Mouse (Mus musculus) gastrocnemius, postnatal 36 days (tissue): Measurements from ENCODE around the gene Pigk. TPM values are rescaled to one million over a fixed set of nuclear protein-coding genes. Genes with fewer than 3 reads are reported as not detected.
"Not testable (repeated sequence)": the region's sequence is repeated elsewhere in the genome, so short reads cannot be mapped to it uniquely, and the experiment has no call there.

ENCODE experiments used
- DNase-seq, 2 experiments: peaks; one replicate each; pipeline ENCODE4 v3.0.0; 2022
- intact Hi-C: fragments of 180-260 bp; cut with DNase I; formaldehyde crosslinking; loops from one replicate; pipeline ENCODE4 v1.15.1; 2025
- total RNA-seq, 2 experiments: library from RNA; stranded (reverse); gene quantifications; 2 replicates each; pipeline ENCODE4 v1.2.3; 2021

Gene Pigk
- total RNA-seq, 2 experiments from 2014 or later = 16.4 to 18.6 TPM

GRCm38 (mm10) chr3:152762302-152762701 lies 48.4 kb downstream of the Pigk start:
- intact Hi-C loops = no loop called here
- no peak for DNase-seq

DNA sequence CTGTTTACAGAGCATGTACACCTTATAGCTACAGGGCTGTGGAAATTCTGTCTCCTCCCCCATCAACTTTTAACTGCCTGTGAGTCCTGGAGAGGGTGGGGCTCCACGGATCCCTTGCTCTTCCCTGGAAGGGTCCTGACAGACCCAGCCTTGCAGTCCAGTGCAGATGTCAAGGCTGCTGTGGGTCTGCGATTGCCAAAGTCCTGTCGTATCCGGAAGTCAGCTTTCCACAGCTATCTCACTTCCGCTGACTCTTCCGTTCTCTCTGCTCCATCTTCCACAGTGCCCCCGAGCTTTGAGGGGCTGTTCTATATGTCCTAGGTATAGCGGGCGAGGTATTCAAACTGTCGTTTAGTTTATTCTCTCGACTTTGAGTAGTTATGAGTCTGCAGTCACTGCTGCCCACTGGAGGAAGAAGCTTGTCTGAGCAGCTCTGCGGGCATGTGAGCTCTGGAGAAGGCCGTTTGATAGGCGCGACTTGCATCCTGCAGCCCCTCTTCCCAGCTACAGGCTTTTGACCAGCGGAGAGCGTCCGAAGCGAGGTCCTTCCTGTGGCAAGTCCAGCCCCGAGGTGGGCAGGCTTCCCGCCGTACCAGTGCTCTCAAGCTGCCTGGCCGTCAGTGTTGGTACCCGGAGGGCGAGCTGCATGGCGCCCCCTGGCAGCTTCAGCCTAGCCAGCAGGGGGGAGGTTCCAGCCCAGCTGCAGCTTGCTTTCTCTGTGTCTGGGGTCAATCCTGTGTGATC lies 49.4 kb downstream of the Pigk start:
- intact Hi-C loops = no loop called here
- DNase-seq = no peak

- intact Hi-C loops = loop anchor here (5.0 kb wide), 1 partner anchor 888 kb away; no protein-coding TSS in a partner anchor
Observed at GRCm38 (mm10) chr3:152764516-152765312, 50.8 kb downstream of the Pigk start.

DNA sequence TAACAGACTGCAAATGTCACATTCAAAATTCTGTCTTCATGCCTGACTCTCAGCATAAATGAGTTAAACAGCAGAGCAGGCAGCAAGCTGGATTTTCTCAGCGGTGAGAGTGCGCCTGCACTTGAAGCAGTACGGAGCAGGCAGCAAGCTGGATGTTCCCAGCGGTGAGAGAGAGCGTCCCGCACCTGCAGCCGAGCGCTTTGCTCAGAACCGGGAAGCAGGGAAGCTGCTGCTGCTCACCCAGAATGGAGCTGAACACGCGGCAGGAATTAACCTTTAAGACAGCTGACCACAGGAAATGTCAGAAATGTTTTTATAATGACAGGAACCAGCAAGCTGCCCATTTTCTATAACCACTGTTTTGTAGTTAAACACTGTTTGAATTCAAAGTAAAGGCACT lies 53.6 kb downstream of the Pigk start:
- no peak for DNase-seq
- intact Hi-C loops = loop anchor here (5.0 kb wide), 1 partner anchor 885 kb away; no protein-coding TSS in a partner anchor

More at GRCm38 (mm10) chr3:152764516-152765312, 50.8 kb downstream of the Pigk start:
- no peak for DNase-seq

- intact Hi-C loops = no loop called here
- no peak for DNase-seq
Observed at GRCm38 (mm10) chr3:152770056-152770455, 56.2 kb downstream of the Pigk start.

DNA sequence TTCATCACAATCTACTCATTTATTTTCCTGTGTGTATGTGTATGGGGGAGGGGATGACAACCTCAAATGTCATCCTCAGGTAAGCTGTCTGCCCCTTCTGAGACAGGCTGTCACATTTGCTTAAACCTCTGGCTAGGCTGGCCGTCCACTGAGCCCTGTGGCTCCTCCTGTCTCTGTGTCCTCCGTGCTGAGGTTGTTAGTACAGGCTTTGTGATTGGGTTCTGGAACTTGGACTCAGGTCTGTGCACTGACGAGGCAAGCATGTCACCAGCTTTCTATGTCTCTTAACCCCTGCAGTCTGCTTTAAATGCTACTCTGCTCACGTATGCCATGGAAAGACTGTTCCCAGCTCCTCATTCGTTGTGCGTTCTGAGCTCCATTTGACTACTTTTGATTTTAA lies 62.5 kb downstream of the Pigk start:
- intact Hi-C loops = no loop called here
- DNase-seq = no peak

DNA sequence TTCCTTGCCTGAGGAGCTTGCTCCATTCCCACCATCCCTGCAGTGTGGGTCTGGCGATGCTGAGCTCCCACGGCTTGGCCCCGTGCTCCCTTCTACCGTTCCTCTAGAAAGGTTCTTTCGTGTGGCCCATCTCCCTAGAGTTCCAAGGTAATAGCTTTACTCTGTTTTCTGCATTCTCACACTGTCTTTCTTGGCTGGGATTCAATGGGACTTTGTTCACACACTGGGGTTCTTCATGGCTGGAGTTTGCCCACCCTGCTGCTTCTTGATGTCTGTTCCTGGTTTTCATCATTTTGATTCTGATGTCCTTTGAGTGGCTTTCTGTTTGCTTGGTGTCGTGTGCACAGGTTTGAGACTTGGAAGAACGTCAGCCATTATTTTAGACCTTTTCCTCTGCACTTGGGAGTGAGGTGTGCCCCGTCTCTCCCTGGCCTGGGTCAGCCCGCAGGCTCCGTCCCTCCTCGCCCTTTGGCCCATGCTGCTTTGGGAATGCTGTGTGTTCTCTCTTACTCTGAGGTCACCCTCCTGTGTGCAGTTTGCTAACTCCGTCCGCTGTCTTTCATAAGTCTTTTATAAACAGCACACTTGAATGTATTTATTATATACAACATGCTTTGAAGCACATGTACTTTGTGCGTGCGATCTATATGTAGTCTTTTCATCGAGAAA lies 63.1 kb downstream of the Pigk start:
- intact Hi-C loops = no loop called here
- DNase-seq = no peak

DNA sequence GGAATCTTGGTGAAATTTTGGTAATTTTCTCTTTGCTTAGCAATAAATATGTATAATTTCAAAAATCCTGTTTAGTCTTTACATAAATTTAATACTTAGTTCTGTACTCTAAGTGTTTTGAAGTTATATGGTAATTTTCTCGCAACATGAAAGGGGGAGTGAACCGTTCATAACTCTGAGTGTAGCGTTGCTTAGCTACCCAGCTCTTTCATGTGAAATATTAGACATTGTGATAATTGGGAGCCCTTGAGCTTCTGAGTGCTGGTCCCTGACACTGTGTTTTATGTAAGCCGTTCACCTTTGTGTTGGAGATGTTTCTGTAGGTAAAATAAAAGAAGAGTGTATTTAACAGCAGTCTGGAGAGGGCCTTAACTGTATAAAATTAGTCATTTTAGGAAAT lies 65.9 kb downstream of the Pigk start:
- intact Hi-C loops = loop anchor here (5.0 to 10.0 kb wide), 2 partner anchors 185 to 722 kb away; no protein-coding TSS in a partner anchor
- DNase-seq = no peak

GRCm38 (mm10) chr3:152783792-152784191 lies 69.9 kb downstream of the Pigk start:
- DNase-seq = peak; percentile 38 to 41
- intact Hi-C loops = loop anchor here (5.0 to 10.0 kb wide), 2 partner anchors 181 to 719 kb away; no protein-coding TSS in a partner anchor

- DNase-seq = not testable (repeated sequence)
- intact Hi-C loops = loop anchor here (5.0 to 10.0 kb wide), 2 partner anchors 180 to 718 kb away; no protein-coding TSS in a partner anchor
Observed at GRCm38 (mm10) chr3:152784353-152784752, 70.5 kb downstream of the Pigk start.

DNA sequence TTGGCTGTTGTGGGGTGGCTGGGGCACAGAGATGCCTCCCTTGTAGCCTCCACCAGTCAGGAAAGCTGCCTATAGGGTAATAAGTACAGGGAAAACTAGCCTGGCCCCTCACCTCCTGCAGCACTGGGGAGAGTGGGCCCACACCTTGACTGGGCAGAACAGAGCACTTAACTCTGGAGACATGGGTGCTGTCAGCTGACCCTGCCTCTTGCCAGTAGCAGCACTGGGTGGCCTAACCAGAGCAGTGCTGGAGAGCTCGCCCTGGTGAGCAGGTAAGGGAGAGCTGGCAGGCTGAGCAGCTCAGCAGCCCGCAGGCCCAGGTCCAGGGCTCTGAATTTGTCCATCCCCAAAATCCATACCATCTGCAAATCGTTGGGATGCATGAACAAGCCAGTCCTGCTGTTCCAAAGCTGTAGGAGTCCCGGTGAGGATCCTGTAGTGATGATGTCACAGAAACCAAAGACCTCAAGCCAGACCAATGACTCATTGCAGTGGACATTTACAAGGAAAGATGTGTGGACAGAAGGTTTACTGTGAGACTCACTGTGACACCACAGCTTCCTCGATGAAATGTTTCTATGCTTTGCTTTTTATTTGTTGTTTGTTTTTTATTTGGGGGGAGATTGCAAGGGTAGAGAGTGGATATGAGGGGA lies 74.5 kb downstream of the Pigk start:
- intact Hi-C loops = loop anchor here (10.0 kb wide), 1 partner anchor 176 kb away; no protein-coding TSS in a partner anchor
- not testable (repeated sequence) for DNase-seq

DNA sequence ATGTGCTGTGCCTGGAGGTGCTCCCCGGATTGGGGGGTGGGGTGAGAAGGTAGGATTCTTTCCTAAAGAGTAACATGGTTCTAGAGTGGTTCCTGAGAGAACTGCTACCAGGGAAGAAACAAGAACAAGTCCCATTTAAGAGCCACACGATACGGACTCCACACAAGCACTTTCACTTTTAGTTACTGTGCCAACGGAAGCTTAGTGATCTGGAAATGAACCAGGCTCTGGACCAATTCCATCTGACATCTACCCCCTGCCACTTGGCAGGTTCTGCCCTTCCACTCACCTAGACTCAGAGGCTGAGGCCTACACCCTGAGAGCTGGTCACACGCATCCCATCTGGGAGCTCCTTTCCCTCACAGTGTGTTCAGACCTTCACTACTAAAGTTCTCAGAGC lies 78.7 kb downstream of the Pigk start:
- intact Hi-C loops = no loop called here
- DNase-seq = no peak

DNA sequence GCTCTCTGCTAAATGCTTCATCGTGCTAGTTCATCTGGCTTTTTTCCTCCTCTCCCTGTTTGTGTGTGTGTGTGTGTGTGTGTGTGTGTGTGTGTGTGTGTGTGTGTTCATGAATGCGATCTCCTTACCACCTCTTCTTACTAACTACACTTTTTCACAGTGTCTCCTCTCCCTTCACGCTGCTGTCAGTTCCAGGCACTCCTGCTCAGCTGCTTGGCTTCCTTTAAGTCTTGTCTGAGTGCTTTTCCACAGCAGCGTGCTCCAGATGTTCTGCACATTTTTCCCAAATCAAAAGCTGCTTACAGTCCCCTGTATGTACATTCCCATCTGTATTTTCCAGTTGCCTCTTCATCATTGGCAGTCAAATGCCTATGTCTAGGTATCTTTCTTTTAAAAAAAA lies 79.1 kb downstream of the Pigk start:
- DNase-seq = no peak
- intact Hi-C loops = no loop called here

GRCm38 (mm10) chr3:152796216-152796615 lies 82.3 kb downstream of the Pigk start:
- intact Hi-C loops = no loop called here

GRCm38 (mm10) chr3:152797354-152797753 lies 83.5 kb downstream of the Pigk start:
- intact Hi-C loops = no loop called here

More at GRCm38 (mm10) chr3:152796216-152796615, 82.3 kb downstream of the Pigk start:
- DNase-seq = no peak

GRCm38 (mm10) chr3:152799738-152800431 lies 86.0 kb downstream of the Pigk start:
- intact Hi-C loops = no loop called here
- no peak for DNase-seq

More at GRCm38 (mm10) chr3:152797354-152797753, 83.5 kb downstream of the Pigk start:
- no peak for DNase-seq

DNA sequence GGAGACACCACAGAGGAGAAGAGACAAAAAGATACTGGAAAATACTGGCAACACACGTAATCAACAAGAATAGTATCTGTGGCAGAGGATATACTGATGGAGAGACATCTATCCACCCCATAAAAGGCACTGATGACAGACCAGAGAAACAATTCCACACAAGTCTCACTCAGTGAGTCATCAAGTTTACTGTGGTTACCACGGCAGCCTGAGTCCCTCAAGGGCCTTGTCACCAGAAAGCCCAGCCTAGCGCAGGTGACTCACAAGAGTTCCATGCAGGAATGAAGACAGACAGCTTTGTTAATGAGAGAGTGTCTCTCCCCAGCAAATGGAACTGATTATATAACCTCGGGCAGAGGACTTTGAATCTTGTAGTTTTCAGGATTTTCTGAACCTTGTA lies 100.0 kb downstream of the Pigk start:
- intact Hi-C loops = no loop called here
- no peak for DNase-seq

GRCm38 (mm10) chr3:152815110-152815509 lies 101.2 kb downstream of the Pigk start:
- intact Hi-C loops = no loop called here
- no peak for DNase-seq

DNA sequence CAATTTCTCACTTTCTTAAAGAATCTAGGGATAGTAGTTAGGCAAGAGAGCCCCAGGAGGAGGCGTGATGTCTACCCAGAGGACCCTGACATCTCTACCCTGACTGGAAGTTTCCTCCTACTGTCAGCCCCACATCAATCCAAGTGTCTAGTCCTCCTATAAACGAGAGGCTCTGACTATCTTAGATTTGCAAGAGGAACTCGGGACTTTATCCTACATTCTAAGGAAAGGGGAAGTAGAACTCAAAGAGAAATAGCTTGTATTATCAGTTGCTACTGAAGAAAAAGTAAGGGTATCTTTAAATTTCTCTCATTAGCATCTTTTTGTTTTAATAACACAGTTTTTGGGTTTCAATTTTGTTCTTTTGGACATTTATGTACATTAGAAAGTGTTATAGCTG lies 106.5 kb downstream of the Pigk start:
- intact Hi-C loops = no loop called here
- DNase-seq = no peak

DNA sequence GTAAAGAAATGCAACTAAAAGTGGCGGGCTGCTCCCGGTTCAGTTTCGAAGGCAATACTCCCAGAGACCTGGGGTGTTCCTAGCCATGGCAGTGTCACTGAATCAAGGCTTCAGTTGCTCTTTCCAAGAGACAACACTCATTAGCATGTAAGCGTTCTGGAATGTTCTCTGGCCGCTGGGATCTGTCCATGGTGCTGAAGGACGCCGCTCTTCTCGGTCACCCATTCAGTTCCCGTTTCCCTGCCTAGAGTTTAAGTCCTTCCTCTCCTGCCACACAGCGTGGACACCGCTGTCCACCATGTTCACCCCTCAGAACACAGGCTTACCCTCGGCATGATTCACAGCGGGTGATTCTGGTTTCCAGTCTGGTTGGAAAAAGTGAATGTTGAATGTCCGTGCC lies 107.3 kb downstream of the Pigk start:
- peak; percentile 23 to 36 for DNase-seq
- intact Hi-C loops = no loop called here
